Mouse (Mus musculus) forebrain, embryonic 15.5 days (tissue): Measurements from ENCODE around the gene Kdm5c. TPM values are rescaled to one million over a fixed set of nuclear protein-coding genes. Genes with fewer than 3 reads are reported as not detected.
A peak's percentile ranks its signal among the peaks of the same experiment; 100 is the strongest.

Experiments used
- ATAC-seq: fragments of 200-750 bp; cut with Nextera tagmentation; replicated peaks from 2 replicates; pipeline ENCODE4 v1.8.0; 2017; ENCODE audit warnings: mild to moderate bottlenecking, moderate TSS enrichment, moderate library complexity
- H3K27ac ChIP-seq: fragments of 300-500 bp; sonication (generic); replicated peaks from 2 replicates; pipeline ENCODE4 v1.5.1; 2015; ENCODE audit warnings: mild to moderate bottlenecking, inconsistent platforms
- H3K27me3 ChIP-seq: fragments of 300-500 bp; sonication (generic); 2 replicates; pipeline ENCODE4 v1.6.1; 2015; ENCODE audit warnings: inconsistent platforms
- H3K36me3 ChIP-seq: fragments of 300-500 bp; sonication (generic); 2 replicates; pipeline ENCODE4 v1.6.1; 2015; ENCODE audit warnings: mild to moderate bottlenecking, inconsistent platforms
- H3K4me1 ChIP-seq: fragments of 300-500 bp; sonication (generic); 2 replicates; pipeline ENCODE4 v1.6.1; 2015; ENCODE audit warnings: inconsistent platforms
- H3K4me2 ChIP-seq: fragments of 300-500 bp; sonication (generic); replicated peaks from 2 replicates; pipeline ENCODE4 v1.6.1; 2015; ENCODE audit warnings: mild to moderate bottlenecking, inconsistent platforms
- H3K4me3 ChIP-seq: fragments of 300-500 bp; sonication (generic); 2 replicates; pipeline ENCODE4 v1.5.1; 2015; ENCODE audit warnings: mild to moderate bottlenecking, inconsistent platforms
- H3K9ac ChIP-seq: fragments of 300-500 bp; sonication (generic); replicated peaks from 2 replicates; pipeline ENCODE4 v1.6.1; 2015; ENCODE audit warnings: mild to moderate bottlenecking, inconsistent platforms
- H3K9me3 ChIP-seq: fragments of 300-500 bp; sonication (generic); 2 replicates; pipeline ENCODE4 v1.6.1; 2016; ENCODE audit warnings: inconsistent platforms
- whole genome bisulfite sequencing: fragments of 180-500 bp; shearing (Covaris S2); methylation state at CpG from one replicate; pipeline ENCODE4 v1.1.7; 2015; ENCODE audit warnings: mixed read lengths; 5-methylcytosine and 5-hydroxymethylcytosine counted together
- polyA plus RNA-seq: library from polyadenylated mRNA; unstranded; fragments of >200 nt; fragmentation: Nextera tagmentation; extraction: Ambion mirVana; gene quantifications from 2 replicates; pipeline ENCODE4 v1.2.1, GENCODE M21; 2015

Gene Kdm5c
- 33.7 and 38.2 TPM in 2 replicates for polyA plus RNA-seq

GRCm38 (mm10) chrX:152232781-152233763, at the start of gene Kdm5c:
TSS of gene Kdm5c (plus strand) at chrX:152233020.
- H3K4me3 ChIP-seq, result peak within 1 kb of the TSS; percentile 93
- WGBS, result under 1% methylated on average over 69 of the region's 69 CpGs
- peak within 1 kb of the TSS; percentile 66 for H3K4me2 ChIP-seq
- H3K36me3 ChIP-seq, result peaks cover 9% of the 10 kb centered on the region
- peak; percentile 99 for ATAC-seq
- peak within 1 kb of the TSS; percentile 78 for H3K27ac ChIP-seq
- peaks cover 21% of the 10 kb centered on the region for H3K4me1 ChIP-seq
- no peaks in the 10 kb centered on the region for H3K9me3 ChIP-seq
- no peaks in the 10 kb centered on the region for H3K27me3 ChIP-seq
- peak within 1 kb of the TSS; percentile 93 for H3K9ac ChIP-seq

- Histone ChIP-seq H3K4me3 (no peak overlapping the region), H3K27ac (no peak overlapping the region), H3K4me2 (no peak overlapping the region), H3K9me3 (no peaks in the 10 kb centered on the region), H3K27me3 (peaks cover 21% of the 10 kb centered on the region; the same call in 1 of the 2 replicates), H3K9ac (no peak overlapping the region), H3K36me3 (no peaks in the 10 kb centered on the region), H3K4me1 (no peaks in the 10 kb centered on the region)
- ATAC-seq, result no peak
Measured at GRCm38 (mm10) chrX:152187151-152187550, 45.7 kb upstream of the Kdm5c start.

- H3K4me3 ChIP-seq, result no peak overlapping the region
- H3K4me1 ChIP-seq, result no peaks in the 10 kb centered on the region
- no peak overlapping the region for H3K4me2 ChIP-seq
- H3K9ac ChIP-seq, result no peak overlapping the region
- H3K36me3 ChIP-seq, result no peaks in the 10 kb centered on the region
- peaks cover 32% of the 10 kb centered on the region; the same call in 1 of the 2 replicates for H3K27me3 ChIP-seq
- no peak overlapping the region for H3K27ac ChIP-seq
- WGBS, result 73% methylated on average over 1 of the region's 1 CpGs
- ATAC-seq, result no peak
- no peaks in the 10 kb centered on the region for H3K9me3 ChIP-seq
Measured at GRCm38 (mm10) chrX:152191266-152191665, 41.6 kb upstream of the Kdm5c start.

GRCm38 (mm10) chrX:152197814-152198648, 34.8 kb upstream of the Kdm5c start:
- Histone ChIP-seq H3K27ac (peak overlapping the region; percentile 88), H3K4me2 (peak overlapping the region; percentile 29), H3K27me3 (peaks cover 34% of the 10 kb centered on the region; the same call in 1 of the 2 replicates), H3K9ac (no peak overlapping the region), H3K9me3 (no peaks in the 10 kb centered on the region), H3K4me1 (peaks cover 19% of the 10 kb centered on the region), H3K36me3 (no peaks in the 10 kb centered on the region), H3K4me3 (no peak overlapping the region)
- WGBS, result 31% methylated on average over 1 of the region's 1 CpGs
- peak; percentile 86 for ATAC-seq

GRCm38 (mm10) chrX:152201737-152202421, 30.9 kb upstream of the Kdm5c start:
- peaks cover 40% of the 10 kb centered on the region; the same call in 1 of the 2 replicates for H3K27me3 ChIP-seq
- ATAC-seq, result no peak

GRCm38 (mm10) chrX:152202422-152203103, 30.3 kb upstream of the Kdm5c start:
- ATAC-seq, result no peak
- WGBS, result 37% methylated on average over 8 of the region's 8 CpGs
- H3K27me3 ChIP-seq, result peaks cover 39% of the 10 kb centered on the region; the same call in 1 of the 2 replicates
- no peaks in the 10 kb centered on the region for H3K9me3 ChIP-seq
- H3K4me3 ChIP-seq, result no peak overlapping the region
- H3K36me3 ChIP-seq, result no peaks in the 10 kb centered on the region
- H3K4me2 ChIP-seq, result no peak overlapping the region
- H3K27ac ChIP-seq, result no peak overlapping the region
- H3K9ac ChIP-seq, result no peak overlapping the region
- H3K4me1 ChIP-seq, result peaks cover 13% of the 10 kb centered on the region

More at GRCm38 (mm10) chrX:152201737-152202421, 30.9 kb upstream of the Kdm5c start:
- 35% methylated on average over 4 of the region's 4 CpGs for WGBS
- Histone ChIP-seq H3K9me3 (no peaks in the 10 kb centered on the region), H3K4me2 (no peak overlapping the region), H3K4me1 (peaks cover 19% of the 10 kb centered on the region), H3K36me3 (no peaks in the 10 kb centered on the region), H3K27ac (no peak overlapping the region), H3K4me3 (no peak overlapping the region), H3K9ac (no peak overlapping the region)

GRCm38 (mm10) chrX:152203247-152203646, 29.6 kb upstream of the Kdm5c start:
- H3K27me3 ChIP-seq, result peaks cover 34% of the 10 kb centered on the region; the same call in 1 of the 2 replicates
- no peaks in the 10 kb centered on the region for H3K9me3 ChIP-seq
- no peak overlapping the region for H3K4me3 ChIP-seq
- no peaks in the 10 kb centered on the region for H3K36me3 ChIP-seq
- WGBS, result 44% methylated on average over 4 of the region's 4 CpGs
- peaks cover 6% of the 10 kb centered on the region for H3K4me1 ChIP-seq
- H3K9ac ChIP-seq, result no peak overlapping the region
- ATAC-seq, result no peak
- no peak overlapping the region for H3K27ac ChIP-seq
- no peak overlapping the region for H3K4me2 ChIP-seq

GRCm38 (mm10) chrX:152205486-152205885, 27.3 kb upstream of the Kdm5c start:
- Histone ChIP-seq H3K27ac (no peak overlapping the region), H3K9me3 (no peaks in the 10 kb centered on the region), H3K36me3 (no peaks in the 10 kb centered on the region), H3K9ac (no peak overlapping the region), H3K4me3 (no peak overlapping the region), H3K4me1 (no peaks in the 10 kb centered on the region), H3K27me3 (peaks cover 47% of the 10 kb centered on the region; the same call in 1 of the 2 replicates), H3K4me2 (no peak overlapping the region)
- no peak for ATAC-seq
- WGBS, result 100% methylated on average over 1 of the region's 1 CpGs

GRCm38 (mm10) chrX:152214703-152215102, 18.1 kb upstream of the Kdm5c start:
- H3K9ac ChIP-seq, result no peak overlapping the region
- no peaks in the 10 kb centered on the region for H3K36me3 ChIP-seq
- H3K27ac ChIP-seq, result no peak overlapping the region
- H3K4me1 ChIP-seq, result no peaks in the 10 kb centered on the region
- no peak overlapping the region for H3K4me3 ChIP-seq
- H3K9me3 ChIP-seq, result no peaks in the 10 kb centered on the region
- ATAC-seq, result no peak
- WGBS, result 91% methylated on average over 1 of the region's 1 CpGs
- H3K27me3 ChIP-seq, result peaks cover 30% of the 10 kb centered on the region
- H3K4me2 ChIP-seq, result no peak overlapping the region

- no peaks in the 10 kb centered on the region for H3K4me1 ChIP-seq
- no peak overlapping the region for H3K4me2 ChIP-seq
- H3K9me3 ChIP-seq, result no peaks in the 10 kb centered on the region
- H3K9ac ChIP-seq, result no peak overlapping the region
- no peak for ATAC-seq
- no peak overlapping the region for H3K27ac ChIP-seq
- H3K27me3 ChIP-seq, result peaks cover 21% of the 10 kb centered on the region
- 90% methylated on average over 2 of the region's 2 CpGs for WGBS
- no peak overlapping the region for H3K4me3 ChIP-seq
- H3K36me3 ChIP-seq, result no peaks in the 10 kb centered on the region
Measured at GRCm38 (mm10) chrX:152218529-152218928, 14.3 kb upstream of the Kdm5c start.

GRCm38 (mm10) chrX:152221721-152222120, 11.1 kb upstream of the Kdm5c start:
- Histone ChIP-seq H3K27ac (no peak overlapping the region), H3K9me3 (no peaks in the 10 kb centered on the region), H3K27me3 (peaks cover 22% of the 10 kb centered on the region; the same call in 1 of the 2 replicates), H3K36me3 (no peaks in the 10 kb centered on the region), H3K9ac (no peak overlapping the region), H3K4me2 (no peak overlapping the region), H3K4me1 (no peaks in the 10 kb centered on the region), H3K4me3 (no peak overlapping the region)
- no peak for ATAC-seq
- WGBS, result 76% methylated on average over 4 of the region's 4 CpGs
